Mouse (Mus musculus) Patski (cell line): ENCODE measurements around the gene Pmvk. TPM values are rescaled to one million over a fixed set of nuclear protein-coding genes. Genes with fewer than 3 reads are reported as not detected.

Experiments used
- ATAC-seq: fragments of 100-300 bp; one replicate; pipeline ENCODE4 v1.8.0; 2021
- CTCF ChIA-PET: fragments of 350-600 bp; sonication (Branson Sonifier 250); formaldehyde crosslinking; loops from one replicate; lab custom pipeline; 2022; ENCODE audit warnings: inconsistent platforms; lab: Charles Lee
- POLR2A ChIA-PET: fragments of 350-600 bp; sonication (Branson Sonifier 250); formaldehyde crosslinking; loops from one replicate; lab custom pipeline; 2022; ENCODE audit warnings: antibody characterized with exemption, inconsistent platforms; lab: Charles Lee
- DNase-seq: peaks from one replicate; pipeline ENCODE4 v3.0.0-alpha.2; 2011; ENCODE audit warnings: low read depth, low spot score
- H3K27me3 ChIP-seq: fragments of 371-371 bp; one replicate; pipeline ENCODE4 v1.5.1; 2021
- CTCF ChIP-seq: fragments of 100-300 bp; IDR thresholded peaks from one replicate; pipeline ENCODE4 v1.5.1; 2021
- in situ Hi-C: fragments of 300-500 bp; cut with MboI; formaldehyde crosslinking; loops from 3 replicates; pipeline ENCODE4 v1.11.1; 2018; ENCODE audit warnings: low pct_unique_long_range_greater_than_20kb, mixed read lengths
- polyA plus RNA-seq: library from polyadenylated mRNA; unstranded; gene quantifications from one replicate; pipeline ENCODE4 v1.2.3, GENCODE M21; 2021

Gene Pmvk
- polyA plus RNA-seq, 1 experiment from 2014 or later: 40.7 TPM

DNA sequence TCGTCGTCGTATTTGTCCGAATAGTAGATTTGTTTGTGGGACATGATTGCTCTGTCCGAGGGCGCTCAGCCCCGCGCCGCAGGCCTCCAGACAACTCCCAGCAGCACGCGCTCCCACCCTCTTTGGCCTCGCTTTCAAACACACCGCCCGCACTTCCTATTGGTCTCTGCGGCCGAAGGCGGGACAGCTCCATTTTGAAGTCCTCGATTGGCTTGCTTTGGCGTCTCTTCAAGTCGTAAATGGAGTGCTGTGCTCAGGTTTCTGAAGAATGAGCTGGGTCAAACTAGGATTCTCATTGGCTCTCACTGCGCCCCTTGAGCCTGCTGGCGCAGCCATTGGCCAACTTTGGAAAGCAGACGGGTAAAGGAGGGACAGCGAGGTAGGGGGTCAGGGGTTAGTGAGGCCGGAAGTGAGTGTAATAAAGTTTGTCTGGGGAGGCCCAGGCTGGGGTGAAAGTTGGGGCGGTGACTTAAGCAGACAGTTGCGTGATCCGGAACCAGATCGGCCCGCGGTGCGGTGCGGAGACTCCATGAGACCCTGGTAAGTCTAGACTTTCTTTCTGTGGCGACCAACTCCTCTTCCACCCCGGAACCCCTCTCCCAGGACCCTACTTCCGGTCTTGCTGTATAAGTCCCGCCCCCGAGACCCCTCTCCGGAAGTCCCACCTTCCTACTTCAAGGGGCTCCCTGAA is 36.0 kb upstream of the Pmvk start, which contains the start of the genes Cks1b and Shc1:
TSS of gene Cks1b (minus strand) at position 214 of the 691 bp plus-strand sequence.
TSS of gene Shc1 (plus strand) at position 274 of the 691 bp plus-strand sequence.
- CTCF ChIA-PET: interaction anchor here (1.4 to 2.6 kb wide), 4 partner anchors 19 to 63 kb away, joined by 3 to 16 read pairs (median 4); no protein-coding TSS in a partner anchor
- peak; percentile 72 for ATAC-seq
- POLR2A ChIA-PET: interaction anchor here (1.1 to 4.2 kb wide), 8 partner anchors 12 to 36 kb away, joined by 3 to 56 read pairs (median 7); partner anchors contain the start of genes Pbxip1, Pygo2 and Zbtb7b

DNA sequence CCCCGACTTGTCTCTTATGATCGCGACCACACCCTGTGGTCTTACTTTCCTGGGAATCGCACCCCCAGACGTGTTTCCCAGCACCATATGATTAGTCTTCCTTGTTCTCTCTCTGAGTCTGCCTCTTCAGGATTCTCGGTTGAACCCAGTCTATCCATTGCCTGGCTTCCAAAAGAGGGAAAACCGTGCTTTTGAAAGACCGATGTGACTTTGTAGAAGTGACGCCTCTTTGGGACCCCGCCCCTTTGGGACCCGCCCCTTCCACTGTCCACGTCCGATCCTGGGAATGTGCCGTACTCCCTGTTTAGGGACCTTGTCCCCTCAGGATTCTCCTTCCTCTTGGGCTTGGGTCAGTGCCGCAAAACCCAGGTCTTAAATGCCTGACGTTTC is 35.5 kb upstream of the Pmvk start:
- in situ Hi-C loops: no loop called here
- TF ChIP-seq CTCF: no peak
- ATAC-seq (no peak), DNase-seq (peak; percentile 63)
- no peaks in the 10 kb centered on the region for H3K27me3 ChIP-seq
- POLR2A ChIA-PET: interaction anchor here (0.6 to 4.2 kb wide), 9 partner anchors 12 to 101 kb away, joined by 3 to 56 read pairs (median 5); partner anchors contain the start of genes Efna3, Pbxip1, Pygo2 and Zbtb7b
- CTCF ChIA-PET: interaction anchor here (0.7 to 3.7 kb wide), 7 partner anchors 9 to 63 kb away, joined by 4 to 22 read pairs (median 5); partner anchors contain the start of gene Zbtb7b

More for the DNA sequence above, 36.0 kb upstream of the Pmvk start, which contains the start of the genes Cks1b and Shc1:
- H3K27me3 ChIP-seq: no peaks in the 10 kb centered on the region
- TF ChIP-seq CTCF: no peak
- in situ Hi-C loops: no loop called here
- DNase-seq: peak; percentile 100

DNA sequence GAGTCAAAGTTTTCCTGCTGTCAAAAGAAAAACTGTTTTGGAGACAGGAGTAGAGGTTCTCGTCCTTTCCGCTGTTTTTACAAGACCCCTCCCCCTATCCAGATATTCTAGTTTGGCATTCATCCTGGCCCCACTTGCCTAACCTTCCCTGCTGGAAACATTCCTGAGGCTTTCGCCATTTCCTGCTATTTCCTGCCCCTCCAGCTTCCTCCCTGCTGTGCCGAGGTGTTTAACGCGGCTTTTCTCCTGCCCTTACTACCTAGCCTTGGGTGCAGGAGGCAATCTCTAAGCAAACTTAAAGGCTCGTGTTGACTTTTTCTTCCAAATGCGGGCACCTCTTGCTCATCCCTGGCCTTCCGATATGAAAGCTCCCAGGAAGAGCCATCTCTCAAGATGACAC is 34.8 kb upstream of the Pmvk start:
- no peak for ATAC-seq
- CTCF ChIA-PET: interaction anchor here (0.7 to 3.7 kb wide), 11 partner anchors 8 to 130 kb away, joined by 3 to 22 read pairs (median 4); partner anchors contain the start of genes Flad1, Pygo2 and Zbtb7b

DNA sequence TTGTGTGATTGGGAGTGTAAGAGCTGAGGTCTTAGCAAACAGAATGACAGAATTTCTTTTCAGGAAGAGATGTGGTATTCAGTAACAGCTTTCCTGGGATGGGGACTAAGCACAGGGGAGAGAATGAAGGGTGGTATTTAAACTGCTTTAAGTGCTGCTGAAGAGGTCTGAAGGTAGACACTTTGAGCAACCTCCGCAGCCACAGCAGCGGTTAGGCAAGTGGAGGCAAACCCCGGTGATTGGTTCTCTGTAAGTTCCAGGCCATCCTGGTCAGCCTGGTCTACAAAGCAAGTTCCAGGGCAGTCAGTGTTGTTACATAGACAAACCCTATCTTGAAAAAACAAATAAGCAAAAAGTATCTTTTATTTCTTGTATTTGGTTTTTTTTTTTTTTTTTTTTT is 34.4 kb upstream of the Pmvk start:
- CTCF ChIA-PET: interaction anchor here (0.7 to 3.7 kb wide), 9 partner anchors 8 to 130 kb away, joined by 3 to 22 read pairs (median 4); partner anchors contain the start of genes Flad1 and Pygo2
- H3K27me3 ChIP-seq: no peaks in the 10 kb centered on the region
- TF ChIP-seq CTCF: no peak
- ATAC-seq (no peak), DNase-seq (no peak)
- POLR2A ChIA-PET: interaction anchor here (0.6 to 4.2 kb wide), 10 partner anchors 11 to 98 kb away, joined by 3 to 56 read pairs (median 5); partner anchors contain the start of genes Adam15, Efna3, Pbxip1 and Pygo2
- in situ Hi-C loops: no loop called here

More for the DNA sequence above, 34.8 kb upstream of the Pmvk start:
- no peak for TF ChIP-seq CTCF
- DNase-seq: peak; percentile 73
- H3K27me3 ChIP-seq: no peaks in the 10 kb centered on the region
- POLR2A ChIA-PET: interaction anchor here (0.6 to 4.2 kb wide), 9 partner anchors 11 to 102 kb away, joined by 3 to 56 read pairs (median 5); partner anchors contain the start of genes Adam15, Efna3, Pbxip1 and Pygo2
- in situ Hi-C loops: no loop called here

DNA sequence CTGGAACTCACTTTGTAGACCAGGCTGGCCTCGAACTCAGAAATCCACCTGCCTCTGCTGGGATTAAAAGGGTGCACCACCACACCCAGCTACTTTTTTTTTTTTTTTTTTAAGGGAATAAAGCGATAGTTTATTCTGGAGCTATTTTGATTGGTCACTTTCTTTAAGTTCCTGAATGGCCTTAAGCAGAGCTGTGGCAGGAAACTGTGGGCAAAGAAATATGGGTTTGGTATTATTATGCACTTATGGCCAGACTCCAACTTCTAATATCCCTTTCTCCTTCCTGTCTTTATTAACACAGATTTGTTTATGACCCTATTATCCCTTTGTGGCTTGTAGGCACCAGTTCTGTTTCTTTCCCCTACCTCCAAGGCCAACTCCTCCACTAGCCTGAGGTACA is 33.9 kb upstream of the Pmvk start:
- no peaks in the 10 kb centered on the region for H3K27me3 ChIP-seq
- DNase-seq: no peak
- no peak for TF ChIP-seq CTCF
- CTCF ChIA-PET: interaction anchor here (0.7 to 3.7 kb wide), 9 partner anchors 9 to 38 kb away, joined by 3 to 22 read pairs (median 4); partner anchors contain the start of genes Flad1 and Pygo2
- in situ Hi-C loops: no loop called here
- ATAC-seq: no peak
- POLR2A ChIA-PET: interaction anchor here (0.6 to 4.2 kb wide), 11 partner anchors 10 to 1433 kb away, joined by 3 to 56 read pairs (median 5); partner anchors contain the start of genes Adam15, Efna3, Pbxip1 and Pygo2

DNA sequence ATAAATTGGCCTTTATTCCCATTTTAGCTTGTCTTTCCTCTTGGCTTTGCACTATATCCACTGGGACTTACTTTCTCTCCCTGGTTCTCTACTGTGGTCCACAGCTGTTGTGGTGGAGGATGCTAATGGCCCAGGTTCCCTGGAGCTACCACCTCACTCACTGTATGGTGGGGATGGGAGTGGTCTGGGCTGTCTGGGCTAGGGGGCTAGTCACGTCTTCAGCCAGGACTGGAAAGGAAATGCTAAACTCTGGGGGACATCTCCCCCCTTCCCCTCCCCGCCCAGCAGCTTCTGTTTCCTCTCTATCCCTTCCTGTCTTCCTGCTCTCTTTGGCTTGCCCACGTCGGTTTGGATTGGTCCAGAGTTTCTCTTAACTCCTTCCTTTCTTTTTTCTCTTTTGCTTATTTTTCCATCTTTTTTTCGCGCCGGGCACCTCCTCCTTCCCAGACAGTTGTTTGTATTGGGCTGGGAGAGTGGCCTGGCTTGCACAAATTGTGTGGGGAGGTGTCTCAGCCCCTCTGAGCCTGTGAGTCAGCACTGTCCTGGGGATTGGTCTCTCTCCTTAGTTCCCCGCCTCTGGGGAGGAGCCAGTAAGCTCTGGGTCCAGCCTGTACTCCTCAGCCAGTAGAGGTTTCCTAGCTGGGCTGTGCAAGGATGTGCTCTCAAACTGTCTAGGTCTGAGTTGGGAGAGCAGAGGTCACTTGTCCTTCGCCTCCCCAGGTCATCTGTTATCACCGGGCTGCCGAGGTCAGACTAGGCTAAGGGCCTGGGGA is 33.2 kb upstream of the Pmvk start:
- ChIA-PET CTCF (interaction anchor here (0.9 to 3.7 kb wide), 9 partner anchors 9 to 37 kb away, joined by 3 to 22 read pairs (median 5); partner anchors contain the start of gene Flad1), POLR2A (interaction anchor here (0.6 to 4.2 kb wide), 12 partner anchors 9 to 1434 kb away, joined by 3 to 56 read pairs (median 4); partner anchors contain the start of genes Pbxip1, Pygo2 and Zbtb7b)
- no peak for TF ChIP-seq CTCF
- no peaks in the 10 kb centered on the region for H3K27me3 ChIP-seq
- ATAC-seq: peak; percentile 85
- in situ Hi-C loops: no loop called here
- DNase-seq: peak; percentile 91

DNA sequence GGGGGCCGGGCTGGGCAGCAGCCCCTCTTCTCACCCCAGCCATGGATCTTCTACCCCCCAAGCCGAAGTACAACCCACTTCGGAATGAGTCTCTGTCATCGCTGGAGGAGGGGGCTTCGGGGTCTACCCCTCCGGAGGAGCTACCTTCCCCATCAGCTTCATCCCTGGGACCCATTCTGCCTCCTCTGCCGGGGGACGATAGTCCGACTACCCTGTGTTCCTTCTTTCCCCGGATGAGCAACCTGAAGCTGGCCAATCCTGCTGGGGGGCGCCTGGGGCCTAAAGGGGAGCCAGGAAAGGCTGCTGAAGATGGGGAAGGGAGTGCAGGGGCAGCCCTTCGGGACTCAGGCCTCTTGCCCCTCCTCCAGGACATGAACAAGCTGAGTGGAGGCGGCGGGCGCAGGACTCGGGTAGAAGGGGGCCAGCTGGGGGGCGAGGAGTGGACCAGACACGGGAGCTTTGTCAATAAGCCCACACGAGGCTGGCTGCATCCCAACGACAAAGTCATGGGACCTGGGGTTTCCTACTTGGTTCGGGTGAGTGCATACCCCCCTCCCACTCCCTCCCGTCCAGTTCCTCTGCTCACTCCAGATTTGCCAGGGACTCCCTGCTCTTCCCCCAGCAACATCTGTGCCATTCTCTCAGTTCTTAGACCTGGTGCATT is 32.4 kb upstream of the Pmvk start:
- TF ChIP-seq CTCF: no peak
- no peak for ATAC-seq
- ChIA-PET POLR2A (interaction anchor here (0.8 to 4.2 kb wide), 7 partner anchors 8 to 37 kb away, joined by 3 to 56 read pairs (median 5); partner anchors contain the start of genes Pbxip1, Pygo2 and Zbtb7b), CTCF (interaction anchor here (0.9 to 3.7 kb wide), 5 partner anchors 12 to 35 kb away, joined by 3 to 22 read pairs (median 6); no protein-coding TSS in a partner anchor)
- in situ Hi-C loops: no loop called here
- no peak for DNase-seq
- no peaks in the 10 kb centered on the region for H3K27me3 ChIP-seq

DNA sequence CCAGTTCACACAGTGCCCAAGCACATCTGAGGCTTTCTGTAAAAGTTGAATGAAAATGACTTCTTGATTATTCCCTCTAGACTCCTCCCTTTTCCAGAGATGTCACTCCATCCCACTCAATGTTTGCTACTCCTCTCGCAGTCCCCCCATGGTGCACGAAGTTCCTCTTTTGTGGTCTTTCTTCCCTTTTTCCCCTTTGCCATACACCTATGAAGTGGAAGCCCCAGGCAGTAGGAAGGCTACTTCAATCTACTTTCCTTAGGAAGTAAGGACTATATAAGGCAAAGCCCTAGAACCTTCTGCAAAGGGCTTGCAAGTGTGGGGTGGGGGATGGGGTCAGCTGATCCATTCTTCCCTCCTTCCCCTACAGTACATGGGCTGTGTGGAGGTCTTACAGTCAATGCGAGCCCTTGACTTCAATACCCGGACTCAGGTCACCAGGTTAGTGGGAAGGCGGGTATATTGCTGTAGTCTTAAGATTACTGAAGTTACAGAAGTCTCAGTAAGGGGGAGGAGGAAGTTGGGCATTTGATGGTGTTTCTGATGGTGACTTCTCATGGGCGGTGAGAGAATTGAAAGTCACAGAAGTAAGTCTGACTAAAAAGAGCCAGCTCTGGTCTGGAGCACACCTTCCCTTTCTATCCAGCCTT is 31.7 kb upstream of the Pmvk start:
- CTCF ChIA-PET: interaction anchor here (1.0 to 3.7 kb wide), 5 partner anchors 9 to 34 kb away, joined by 3 to 22 read pairs (median 5); no protein-coding TSS in a partner anchor
- ATAC-seq: no peak
- H3K27me3 ChIP-seq: no peaks in the 10 kb centered on the region
- TF ChIP-seq CTCF: no peak
- DNase-seq: no peak
- POLR2A ChIA-PET: interaction anchor here (1.1 to 4.2 kb wide), 5 partner anchors 8 to 36 kb away, joined by 3 to 56 read pairs (median 6); partner anchors contain the start of genes Pbxip1, Pygo2 and Zbtb7b
- in situ Hi-C loops: no loop called here
